Mouse (Mus musculus) forebrain, postnatal 0 days (tissue): ENCODE measurements around the gene Mpped1. TPM values are rescaled to one million over a fixed set of nuclear protein-coding genes. Genes with fewer than 3 reads are reported as not detected.

Source experiments
- ATAC-seq: fragments of 200-750 bp; cut with Nextera tagmentation; 2 replicates; pipeline ENCODE4 v1.8.0; 2017; ENCODE audit warnings: mild to moderate bottlenecking, moderate library complexity
- DNase-seq: peaks from one replicate; pipeline ENCODE4 v3.0.0-alpha.2; 2015
- H3K27ac ChIP-seq: fragments of 300-500 bp; sonication (generic); 2 replicates; pipeline ENCODE4 v1.5.1; 2014; ENCODE audit warnings: low read depth, mild to moderate bottlenecking, antibody characterized with exemption, low read length, moderate library complexity, mixed read lengths
- H3K27me3 ChIP-seq: fragments of 300-500 bp; sonication (generic); 2 replicates; pipeline ENCODE4 v1.6.1; 2014; ENCODE audit warnings: mild to moderate bottlenecking, low read length, mixed read lengths; ENCODE audit not compliant: insufficient read depth
- H3K36me3 ChIP-seq: fragments of 300-500 bp; sonication (generic); 2 replicates; pipeline ENCODE4 v1.6.1; 2014; ENCODE audit warnings: mild to moderate bottlenecking, moderate library complexity; ENCODE audit not compliant: insufficient read depth
- H3K4me1 ChIP-seq: fragments of 300-500 bp; sonication (generic); 2 replicates; pipeline ENCODE4 v1.6.1; 2014; ENCODE audit warnings: antibody characterized with exemption; ENCODE audit not compliant: insufficient read depth
- H3K4me2 ChIP-seq: fragments of 300-500 bp; sonication (generic); 2 replicates; pipeline ENCODE4 v1.6.1; 2014; ENCODE audit warnings: low read depth, mild to moderate bottlenecking, moderate library complexity
- H3K4me3 ChIP-seq: fragments of 300-500 bp; sonication (generic); 2 replicates; pipeline ENCODE4 v1.5.1; 2014; ENCODE audit warnings: low read depth, low read length, mixed read lengths
- H3K9ac ChIP-seq: fragments of 300-500 bp; sonication (generic); 2 replicates; pipeline ENCODE4 v1.6.1; 2014; ENCODE audit warnings: mild to moderate bottlenecking
- H3K9me3 ChIP-seq: fragments of 300-500 bp; sonication (generic); 2 replicates; pipeline ENCODE4 v1.6.1; 2016; ENCODE audit warnings: low read length
- CTCF ChIP-seq: sonication (generic); IDR thresholded peaks from 2 replicates; pipeline ENCODE4 v1.5.1; 2016; ENCODE audit warnings: antibody characterized with exemption, control low read depth, low read depth
- WGBS: fragments of 180-500 bp; shearing (Covaris S2); extraction: QIAGEN DNeasy Blood & Tissue Kit; methylation state at CpG from one replicate; pipeline ENCODE4 v1.1.7; 2014; 5-methylcytosine and 5-hydroxymethylcytosine counted together
- polyA plus RNA-seq: library from polyadenylated mRNA; unstranded; fragments of >200 nt; fragmentation: Nextera tagmentation; extraction: Ambion mirVana; gene quantifications from 2 replicates; pipeline ENCODE4 v1.2.1, GENCODE M21; 2015
- total RNA-seq: library from RNA; depleted of rRNA; stranded (reverse); fragments of >200 nt; gene quantifications from 2 replicates; pipeline ENCODE4 v1.2.3, GENCODE M21; 2014

Mpped1 gene
- total and polyA plus RNA-seq, 2 experiments from 2014 or later = 227 to 352 TPM

GRCm38 (mm10) chr15:83847512-83847911 is 68.2 kb downstream of the Mpped1 start:
- Histone ChIP-seq H3K27ac (peak overlapping the region; percentile 88), H3K36me3 (no peaks in the 10 kb centered on the region; the same call in 1 of the 2 replicates), H3K4me2 (peak overlapping the region; percentile 13; the same call in 1 of the 2 replicates), H3K4me3 (no peak overlapping the region), H3K9me3 (no peaks in the 10 kb centered on the region), H3K27me3 (no peaks in the 10 kb centered on the region), H3K4me1 (peaks cover 61% of the 10 kb centered on the region), H3K9ac (peak overlapping the region; percentile 6; the same call in 1 of the 2 replicates)
- ATAC-seq = no peak
- peak; percentile 54 for DNase-seq
- no peak for TF ChIP-seq CTCF
- WGBS = 60% methylated on average over 4 of the region's 4 CpGs

GRCm38 (mm10) chr15:83848193-83848592 is 68.9 kb downstream of the Mpped1 start:
- Histone ChIP-seq H3K4me1 (peaks cover 56% of the 10 kb centered on the region), H3K27me3 (no peaks in the 10 kb centered on the region), H3K36me3 (no peaks in the 10 kb centered on the region; the same call in 1 of the 2 replicates), H3K4me2 (peak overlapping the region; percentile 34), H3K9ac (peak overlapping the region; percentile 22; the same call in 1 of the 2 replicates), H3K4me3 (no peak overlapping the region), H3K9me3 (no peaks in the 10 kb centered on the region), H3K27ac (peak overlapping the region; percentile 88)
- 19% methylated on average over 9 of the region's 9 CpGs for WGBS
- TF ChIP-seq CTCF = no peak
- ATAC-seq (peak; percentile 38), DNase-seq (peak; percentile 76)

GRCm38 (mm10) chr15:83853400-83853811 is 74.1 kb downstream of the Mpped1 start:
- 47% methylated on average over 5 of the region's 5 CpGs for WGBS
- H3K36me3 ChIP-seq = peaks cover 35% of the 10 kb centered on the region
- H3K27me3 ChIP-seq = no peaks in the 10 kb centered on the region
- no peak overlapping the region for H3K4me2 ChIP-seq
- peak overlapping the region; percentile 62 for H3K27ac ChIP-seq
- peak; percentile 67 for ATAC-seq
- peaks cover 12% of the 10 kb centered on the region for H3K4me1 ChIP-seq
- H3K4me3 ChIP-seq = no peak overlapping the region
- no peak overlapping the region for H3K9ac ChIP-seq
- peak; percentile 20; the same call in 1 of the 2 replicates for TF ChIP-seq CTCF
- H3K9me3 ChIP-seq = no peaks in the 10 kb centered on the region
- peak; percentile 76 for DNase-seq

DNA sequence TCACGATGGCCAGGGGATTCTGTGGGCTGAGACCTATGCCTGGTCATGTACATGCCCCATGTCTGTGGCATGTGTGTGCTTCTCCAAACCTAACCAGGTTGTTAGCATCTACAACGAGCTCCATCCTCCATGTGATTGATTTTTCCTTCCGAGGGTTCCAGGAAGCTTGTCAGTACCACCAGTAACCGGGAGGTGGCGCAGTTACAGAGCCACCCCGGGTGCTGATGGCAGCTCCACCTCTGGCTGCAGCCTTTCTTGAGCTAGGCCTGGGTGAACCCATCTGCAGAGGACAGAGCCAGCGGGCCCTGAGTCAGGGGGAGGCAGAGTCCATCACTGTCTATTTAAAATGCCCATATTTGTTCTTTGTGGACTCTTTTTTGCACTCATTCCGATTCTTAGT is 77.9 kb downstream of the Mpped1 start:
- no peak overlapping the region for H3K9ac ChIP-seq
- TF ChIP-seq CTCF = peak; percentile 88
- DNase-seq (peak; percentile 70), ATAC-seq (peak; percentile 25; the same call in 1 of the 2 replicates)
- WGBS = 20% methylated on average over 8 of the region's 8 CpGs
- no peak overlapping the region for H3K27ac ChIP-seq
- no peaks in the 10 kb centered on the region for H3K4me1 ChIP-seq
- peaks cover 39% of the 10 kb centered on the region for H3K36me3 ChIP-seq
- no peak overlapping the region for H3K4me3 ChIP-seq
- H3K27me3 ChIP-seq = no peaks in the 10 kb centered on the region
- no peak overlapping the region for H3K4me2 ChIP-seq
- H3K9me3 ChIP-seq = no peaks in the 10 kb centered on the region

DNA sequence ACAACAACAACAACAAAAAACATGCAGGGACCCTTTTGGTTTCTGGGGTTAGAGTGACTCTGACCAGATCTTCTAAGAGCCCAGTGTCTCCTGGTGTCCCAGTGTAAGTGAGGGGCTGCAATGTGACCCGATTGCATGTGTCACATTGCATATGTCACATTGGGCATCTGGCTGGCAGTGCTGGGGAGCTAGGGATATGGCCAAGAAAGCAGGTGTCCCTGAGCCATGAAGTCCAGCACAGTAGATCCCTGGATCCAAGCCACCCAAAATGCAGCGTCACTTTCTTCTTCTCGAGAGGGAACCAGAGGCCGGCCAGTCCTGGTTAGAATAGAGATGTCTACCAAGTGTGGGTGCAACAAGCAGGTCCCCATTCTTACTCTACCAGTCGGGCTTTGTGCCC is 86.4 kb downstream of the Mpped1 start:
- DNase-seq = no peak
- no peak overlapping the region for H3K4me3 ChIP-seq
- ATAC-seq = no peak

DNA sequence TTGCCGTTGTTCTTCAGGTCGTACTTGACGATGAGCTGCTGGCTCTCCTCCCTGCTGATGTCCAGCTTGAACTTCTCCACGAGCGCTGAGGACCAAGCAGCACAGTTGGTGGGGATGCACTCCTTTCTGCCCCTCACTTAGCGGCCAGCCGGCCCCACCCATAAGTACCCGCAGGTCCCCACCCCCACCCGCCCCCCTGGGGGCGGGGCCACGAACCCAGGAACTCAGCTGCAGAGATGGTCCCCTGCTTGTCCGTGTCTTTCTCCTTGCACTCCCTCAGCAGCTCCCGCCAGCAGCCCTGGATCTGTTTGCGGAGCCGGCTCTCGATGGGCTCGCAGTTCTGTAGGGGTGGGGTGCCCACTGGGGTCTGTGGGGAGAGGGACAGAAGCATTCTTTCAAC is 91.7 kb downstream of the Mpped1 start:
- no peak overlapping the region for H3K4me2 ChIP-seq
- no peaks in the 10 kb centered on the region for H3K9me3 ChIP-seq
- no peaks in the 10 kb centered on the region for H3K4me1 ChIP-seq
- H3K36me3 ChIP-seq = no peaks in the 10 kb centered on the region
- 17% methylated on average over 17 of the region's 17 CpGs for WGBS
- H3K27ac ChIP-seq = no peak overlapping the region
- TF ChIP-seq CTCF = no peak
- H3K9ac ChIP-seq = no peak overlapping the region
- DNase-seq (no peak), ATAC-seq (no peak)
- H3K27me3 ChIP-seq = no peaks in the 10 kb centered on the region
- H3K4me3 ChIP-seq = no peak overlapping the region

More for the DNA sequence above, 86.4 kb downstream of the Mpped1 start:
- WGBS = 86% methylated on average over 5 of the region's 5 CpGs
- Histone ChIP-seq H3K9ac (no peak overlapping the region), H3K4me2 (no peak overlapping the region), H3K27me3 (no peaks in the 10 kb centered on the region), H3K4me1 (no peaks in the 10 kb centered on the region), H3K36me3 (no peaks in the 10 kb centered on the region), H3K27ac (no peak overlapping the region), H3K9me3 (no peaks in the 10 kb centered on the region)
- no peak for TF ChIP-seq CTCF

DNA sequence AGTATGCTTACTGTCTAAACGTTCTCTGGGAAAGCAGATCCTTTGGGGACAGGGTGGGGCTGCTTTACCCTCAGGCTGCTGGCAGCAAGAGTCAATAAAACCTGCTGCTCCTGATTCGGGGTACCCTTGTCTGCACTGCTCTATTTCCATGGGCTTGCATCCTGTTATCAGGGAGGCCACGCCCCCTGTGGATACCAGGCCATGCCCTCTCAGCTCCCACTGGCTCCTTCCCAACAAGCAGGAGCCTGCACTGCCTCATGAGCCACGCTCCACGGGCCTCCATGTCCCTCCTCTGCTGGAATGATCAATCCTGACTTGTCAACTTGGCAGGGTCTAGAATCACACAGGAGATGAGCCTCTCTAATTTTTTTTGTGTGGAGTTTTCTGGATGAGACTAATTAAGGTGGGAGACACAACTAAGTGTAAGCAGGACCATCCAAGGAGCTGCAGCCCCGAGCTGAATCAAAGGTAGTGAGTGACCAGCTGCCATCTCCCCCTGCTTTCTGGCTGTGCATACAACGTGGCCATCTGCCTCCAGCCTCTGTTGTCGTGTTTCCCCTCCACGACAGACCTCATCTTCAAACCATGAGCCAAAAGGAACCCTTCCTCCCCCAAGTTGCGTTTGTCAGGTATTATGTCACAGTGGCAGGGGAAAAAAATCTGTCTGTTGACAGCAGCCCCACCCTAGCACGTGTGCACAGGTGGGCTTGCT is 98.0 kb downstream of the Mpped1 start:
- Histone ChIP-seq H3K9ac (0 out of 2 replicates have a peak overlapping the region, but pooled peaks have one; percentile 14), H3K36me3 (no peaks in the 10 kb centered on the region), H3K4me2 (no peak overlapping the region), H3K27me3 (no peaks in the 10 kb centered on the region), H3K4me3 (no peak overlapping the region), H3K4me1 (no peaks in the 10 kb centered on the region), H3K27ac (0 out of 2 replicates have a peak overlapping the region, but pooled peaks have one; percentile 48), H3K9me3 (no peaks in the 10 kb centered on the region)
- ATAC-seq (no peak), DNase-seq (no peak)
- 41% methylated on average over 11 of the region's 11 CpGs for WGBS
- TF ChIP-seq CTCF = no peak
